Mouse (Mus musculus) limb, embryonic 14.5 days (tissue): Measurements from ENCODE around the gene Sf3b3. TPM values are rescaled to one million over a fixed set of nuclear protein-coding genes. Genes with fewer than 3 reads are reported as not detected.
"Not testable (repeated sequence)": the region's sequence is repeated elsewhere in the genome, so short reads cannot be mapped to it uniquely, and the experiment has no call there.

Source experiments
- ATAC-seq: fragments of 200-750 bp; cut with Nextera tagmentation; 2 replicates; pipeline ENCODE4 v1.8.0; 2017; ENCODE audit warnings: low read depth, moderate number of reproducible peaks, moderate TSS enrichment; ENCODE audit not compliant: low FRiP score
- DNase-seq: peaks from one replicate; pipeline ENCODE4 v3.0.0-alpha.2; 2015; ENCODE audit warnings: low spot score
- H3K27ac ChIP-seq: fragments of 300-500 bp; sonication (generic); replicated peaks from 2 replicates; pipeline ENCODE4 v1.5.1; 2014; ENCODE audit warnings: low read depth, mild to moderate bottlenecking, low read length, moderate library complexity, mixed read lengths
- H3K27me3 ChIP-seq: fragments of 300-500 bp; sonication (generic); 2 replicates; pipeline ENCODE4 v1.6.1; 2014; ENCODE audit warnings: low read length, mixed read lengths; ENCODE audit not compliant: control insufficient read depth, insufficient read depth
- H3K36me3 ChIP-seq: fragments of 300-500 bp; sonication (generic); 2 replicates; pipeline ENCODE4 v1.6.1; 2014; ENCODE audit warnings: mild to moderate bottlenecking, low read length, moderate library complexity, mixed read lengths; ENCODE audit not compliant: control insufficient read depth, insufficient read depth
- H3K4me1 ChIP-seq: fragments of 300-500 bp; sonication (generic); 2 replicates; pipeline ENCODE4 v1.6.1; 2014; ENCODE audit warnings: antibody characterized with exemption, low read length, mixed read lengths; ENCODE audit not compliant: control insufficient read depth, insufficient read depth
- H3K4me2 ChIP-seq: fragments of 300-500 bp; sonication (generic); replicated peaks from 2 replicates; pipeline ENCODE4 v1.6.1; 2014; ENCODE audit warnings: low read depth, mild to moderate bottlenecking, low read length, moderate library complexity; ENCODE audit not compliant: severe bottlenecking
- H3K4me3 ChIP-seq: fragments of 300-500 bp; sonication (generic); replicated peaks from 2 replicates; pipeline ENCODE4 v1.5.1; 2014; ENCODE audit warnings: low read length
- H3K9ac ChIP-seq: fragments of 300-500 bp; sonication (generic); 2 replicates; pipeline ENCODE4 v1.6.1; 2014; ENCODE audit warnings: mild to moderate bottlenecking, low read depth, low read length, moderate library complexity; ENCODE audit not compliant: severe bottlenecking
- H3K9me3 ChIP-seq: fragments of 300-500 bp; sonication (generic); 2 replicates; pipeline ENCODE4 v1.6.1; 2016; ENCODE audit warnings: low read length; ENCODE audit not compliant: control insufficient read depth
- POLR2A ChIP-seq: fragments of 200-500 bp; IDR thresholded peaks from 2 replicates; pipeline ENCODE4 v1.8.0; 2012; ENCODE audit warnings: inconsistent platforms, mild to moderate bottlenecking, moderate library complexity, borderline replicate concordance; ENCODE audit not compliant: insufficient read depth, insufficient read length; ENCODE audit errors: extremely low read depth
- WGBS: fragments of 180-500 bp; shearing (Covaris S2); extraction: QIAGEN DNeasy Blood & Tissue Kit; methylation state at CpG from one replicate; pipeline ENCODE4 v1.1.7; 2014; 5-methylcytosine and 5-hydroxymethylcytosine counted together
- polyA plus RNA-seq, 2 experiments: library from polyadenylated mRNA; depleted of rRNA in 1 of 2; stranded (reverse) in 1 of 2; unstranded in 1 of 2; fragments of >200 nt; fragmentation: Nextera tagmentation in 1 of 2; extraction: Ambion mirVana in 1 of 2; gene quantifications; 2 replicates each; pipeline versions ENCODE4 v1.2.1 to v1.2.3; 2012 to 2014

Gene Sf3b3
- polyA plus RNA-seq, 2 experiments = 92.7 to 132 TPM

DNA sequence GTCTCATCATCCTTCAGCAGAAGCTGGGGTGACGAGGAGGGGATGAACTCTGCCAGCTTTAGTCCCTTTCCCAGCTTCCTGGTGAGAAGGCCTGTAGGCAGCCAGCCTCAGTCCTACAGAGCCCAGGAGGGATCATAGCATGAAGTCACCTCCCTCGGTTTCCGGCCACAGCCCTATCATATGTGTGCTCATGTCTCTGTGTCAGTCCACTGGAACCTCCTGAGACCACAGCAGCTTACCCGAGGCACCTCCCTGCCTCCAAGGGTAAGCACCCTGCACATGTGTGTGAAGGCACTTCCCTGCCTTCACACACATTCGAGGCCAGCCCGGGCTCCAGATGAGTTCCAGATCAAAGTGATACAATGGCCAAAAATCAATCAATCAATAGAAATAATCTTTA, 56.3 kb downstream of the Sf3b3 start:
- WGBS = 64% methylated on average over 6 of the region's 6 CpGs
- Histone ChIP-seq H3K9me3 (no peaks in the 10 kb centered on the region), H3K4me3 (no peak overlapping the region), H3K4me1 (peaks cover 6% of the 10 kb centered on the region; the same call in 1 of the 2 replicates), H3K27ac (no peak overlapping the region), H3K4me2 (no peak overlapping the region), H3K36me3 (no peaks in the 10 kb centered on the region), H3K9ac (no peak overlapping the region), H3K27me3 (no peaks in the 10 kb centered on the region)
- no peak for TF ChIP-seq POLR2A
- DNase-seq = no peak
- no peak for ATAC-seq

DNA sequence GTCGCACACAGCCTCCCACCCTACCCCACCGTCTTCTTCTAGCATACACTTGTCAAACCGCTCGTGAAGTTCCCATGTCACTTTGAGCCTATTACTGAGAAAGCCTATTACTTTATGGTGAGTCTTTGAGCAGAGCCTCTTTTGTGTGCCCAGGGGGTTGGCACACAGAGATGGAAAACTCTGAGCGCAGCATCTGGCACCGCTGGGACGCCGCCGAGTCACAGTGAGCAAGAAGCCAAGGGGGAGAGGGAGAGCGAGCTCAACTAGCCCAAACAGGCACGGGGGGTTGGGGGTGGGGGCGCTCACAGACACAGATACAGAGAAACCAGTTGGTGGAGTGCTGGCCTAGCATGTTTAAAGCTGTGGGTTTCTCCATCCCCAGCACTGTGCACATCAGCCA, 57.0 kb downstream of the Sf3b3 start:
- H3K36me3 ChIP-seq = no peaks in the 10 kb centered on the region
- no peaks in the 10 kb centered on the region for H3K27me3 ChIP-seq
- peaks cover 6% of the 10 kb centered on the region; the same call in 1 of the 2 replicates for H3K4me1 ChIP-seq
- 45% methylated on average over 12 of the region's 12 CpGs for WGBS
- H3K4me2 ChIP-seq = no peak overlapping the region; the same call in 1 of the 2 replicates
- no peak for ATAC-seq
- no peak overlapping the region for H3K27ac ChIP-seq
- H3K9me3 ChIP-seq = no peaks in the 10 kb centered on the region
- H3K9ac ChIP-seq = no peak overlapping the region
- TF ChIP-seq POLR2A = no peak
- no peak for DNase-seq
- no peak overlapping the region for H3K4me3 ChIP-seq

DNA sequence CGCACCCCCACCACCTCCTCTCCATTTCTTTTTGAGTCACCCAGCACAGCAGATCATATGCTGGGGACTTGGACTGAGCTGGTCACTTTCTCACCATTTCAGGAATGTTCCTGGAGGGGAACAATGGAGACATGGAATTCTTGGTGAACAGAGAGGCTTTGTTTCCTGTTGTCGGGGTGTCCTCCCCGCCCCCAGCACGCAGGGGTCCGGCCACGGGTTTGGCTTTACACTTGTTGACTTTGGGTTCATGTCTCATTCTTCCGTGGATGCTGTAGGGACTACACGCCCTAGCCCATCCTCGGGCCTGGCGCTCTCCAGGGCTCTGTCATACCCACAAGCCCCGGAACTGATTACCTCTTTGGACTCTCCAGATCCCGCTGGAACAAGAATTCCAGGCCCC, 57.6 kb downstream of the Sf3b3 start:
- no peaks in the 10 kb centered on the region for H3K9me3 ChIP-seq
- H3K36me3 ChIP-seq = no peaks in the 10 kb centered on the region
- ATAC-seq = no peak
- WGBS = 69% methylated on average over 12 of the region's 12 CpGs
- DNase-seq = no peak
- peaks cover 6% of the 10 kb centered on the region; the same call in 1 of the 2 replicates for H3K4me1 ChIP-seq
- H3K27me3 ChIP-seq = no peaks in the 10 kb centered on the region
- H3K27ac ChIP-seq = no peak overlapping the region
- H3K4me2 ChIP-seq = no peak overlapping the region
- no peak for TF ChIP-seq POLR2A
- no peak overlapping the region for H3K4me3 ChIP-seq
- no peak overlapping the region for H3K9ac ChIP-seq

DNA sequence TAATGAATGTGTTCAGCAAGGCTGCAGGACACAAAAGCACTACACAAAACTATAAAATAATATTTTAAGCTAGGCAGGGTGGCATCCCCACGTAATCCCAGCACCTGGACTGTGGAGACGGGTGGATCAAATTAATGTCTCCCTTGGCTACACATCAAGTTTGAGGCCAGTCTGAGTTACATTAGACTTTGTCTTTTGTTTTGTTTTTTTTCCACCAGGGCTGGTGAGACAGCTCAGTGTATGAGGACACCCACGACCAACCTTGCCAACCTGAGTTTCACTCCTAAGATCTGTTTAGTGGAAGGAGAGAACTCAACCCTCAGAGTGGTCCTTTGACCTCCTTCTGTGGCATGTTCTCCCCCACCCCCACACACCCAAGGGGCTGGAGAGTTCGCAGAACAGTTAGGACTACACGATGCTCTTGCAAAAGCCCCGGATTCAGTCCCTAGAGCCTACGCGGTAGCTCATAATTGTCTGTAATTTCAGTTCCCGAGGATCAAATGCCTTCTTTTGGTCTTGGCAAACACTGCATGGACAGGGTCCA, 59.1 kb downstream of the Sf3b3 start:
- no peak for TF ChIP-seq POLR2A
- H3K27ac ChIP-seq = no peak overlapping the region
- no peaks in the 10 kb centered on the region for H3K27me3 ChIP-seq
- 80% methylated on average over 9 of the region's 9 CpGs for WGBS
- H3K9me3 ChIP-seq = no peaks in the 10 kb centered on the region
- no peaks in the 10 kb centered on the region for H3K4me1 ChIP-seq
- ATAC-seq = no peak
- no peak for DNase-seq
- H3K4me2 ChIP-seq = no peak overlapping the region
- H3K9ac ChIP-seq = no peak overlapping the region
- no peaks in the 10 kb centered on the region for H3K36me3 ChIP-seq
- H3K4me3 ChIP-seq = no peak overlapping the region

DNA sequence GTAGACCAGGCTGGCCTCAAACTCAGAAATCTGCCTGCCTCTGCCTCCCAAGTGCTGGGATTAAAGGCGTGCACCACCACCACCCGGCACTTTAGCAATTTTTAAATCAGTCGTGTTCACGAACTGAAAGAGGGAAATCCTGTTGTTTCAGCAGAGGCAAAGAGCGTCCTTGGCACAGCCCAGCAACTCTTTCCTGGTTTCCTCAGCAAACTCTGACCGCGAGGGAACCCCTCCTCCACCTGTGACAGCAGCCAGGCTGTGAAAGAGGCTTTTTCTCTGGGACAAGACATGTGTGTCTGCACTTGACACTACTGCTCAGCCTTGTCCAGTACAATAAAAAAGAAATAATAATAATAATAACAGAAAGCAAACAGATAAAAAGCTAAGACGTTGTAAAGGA, 59.7 kb downstream of the Sf3b3 start:
- TF ChIP-seq POLR2A = no peak
- no peaks in the 10 kb centered on the region for H3K4me1 ChIP-seq
- no peak overlapping the region for H3K4me2 ChIP-seq
- H3K4me3 ChIP-seq = no peak overlapping the region
- no peaks in the 10 kb centered on the region for H3K9me3 ChIP-seq
- no peak for DNase-seq
- ATAC-seq = no peak
- H3K36me3 ChIP-seq = no peaks in the 10 kb centered on the region
- no peaks in the 10 kb centered on the region for H3K27me3 ChIP-seq
- 85% methylated on average over 8 of the region's 8 CpGs for WGBS
- H3K9ac ChIP-seq = no peak overlapping the region
- no peak overlapping the region for H3K27ac ChIP-seq

DNA sequence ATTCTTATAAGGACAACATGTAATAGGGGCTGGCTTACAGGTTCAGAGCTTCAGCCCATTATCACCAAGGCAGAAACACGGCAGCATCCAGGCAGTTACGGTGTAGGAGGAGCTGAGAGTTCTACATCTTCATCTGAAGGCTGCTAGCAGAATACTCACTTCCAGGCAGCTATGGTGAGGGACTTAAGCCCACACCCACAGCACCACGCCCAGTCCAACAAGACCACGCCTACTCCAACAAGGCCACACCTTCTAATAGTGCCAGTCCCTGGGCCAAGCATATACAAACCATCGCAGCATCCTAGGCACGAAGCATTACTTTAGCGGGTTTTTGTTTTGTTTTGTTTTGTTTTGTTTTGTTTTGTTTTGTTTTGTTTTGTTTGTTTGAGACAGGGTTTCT, 60.1 kb downstream of the Sf3b3 start:
- H3K4me3 ChIP-seq, H3K9me3 ChIP-seq, H3K27me3 ChIP-seq, H3K27ac ChIP-seq, H3K4me2 ChIP-seq, H3K4me1 ChIP-seq, H3K36me3 ChIP-seq, DNase-seq, ATAC-seq, H3K9ac ChIP-seq: not testable (repeated sequence)
- WGBS = 74% methylated on average over 7 of the region's 7 CpGs
